Mouse (Mus musculus): ENCODE data around the gene Pacsin1. TPM values are rescaled to one million over a fixed set of nuclear protein-coding genes. Genes with fewer than 3 reads are reported as not detected.

Gene Pacsin1
- polyA plus RNA-seq, 1 experiment = 24.0 TPM

- TF ChIP-seq POLR2A (IDR thresholded peaks at IDR 0.05; ENCODE audit: control insufficient read depth, extremely low read depth, insufficient read depth, low read length, poor library complexity) (no peak), CTCF (IDR thresholded peaks at IDR 0.05; ENCODE audit: borderline replicate concordance, control insufficient read depth, extremely low read depth, insufficient read depth, low read length, poor library complexity) (no peak)
- DNase-seq = no peak
Measured at GRCm38 (mm10) chr17:27703961-27704621, 48.8 kb downstream of the Pacsin1 start.

GRCm38 (mm10) chr17:27705661-27706060 lies 50.4 kb downstream of the Pacsin1 start:
- H3K27ac ChIP-seq (ENCODE audit: control insufficient read depth, insufficient read depth, low read length) = no peak overlapping the region
- H3K36me3 ChIP-seq (ENCODE audit: control insufficient read depth, insufficient read depth, low read length) = no peaks in the 10 kb centered on the region
- H3K4me1 ChIP-seq (replicated peaks; ENCODE audit: control insufficient read depth, insufficient read depth, low read length) = peaks cover 6% of the 10 kb centered on the region
- 90% methylated on average over 10 of the region's 10 CpGs for WGBS
- H3K4me3 ChIP-seq (ENCODE audit: control insufficient read depth, insufficient read depth, low read length) = no peak overlapping the region
- no peak for TF ChIP-seq POLR2A (IDR thresholded peaks at IDR 0.05; ENCODE audit: control insufficient read depth, extremely low read depth, insufficient read depth, low read length, poor library complexity)
- TF ChIP-seq CTCF (IDR thresholded peaks at IDR 0.05; ENCODE audit: borderline replicate concordance, control insufficient read depth, extremely low read depth, insufficient read depth, low read length, poor library complexity) = no peak
- no peaks in the 10 kb centered on the region for H3K27me3 ChIP-seq (ENCODE audit: control insufficient read depth, insufficient read depth, low read length)
- DNase-seq = no peak

More at GRCm38 (mm10) chr17:27703961-27704621, 48.8 kb downstream of the Pacsin1 start:
- Histone ChIP-seq H3K27me3 (ENCODE audit: control insufficient read depth, insufficient read depth, low read length) (no peaks in the 10 kb centered on the region), H3K36me3 (ENCODE audit: control insufficient read depth, insufficient read depth, low read length) (no peaks in the 10 kb centered on the region), H3K4me1 (replicated peaks; ENCODE audit: control insufficient read depth, insufficient read depth, low read length) (peaks cover 6% of the 10 kb centered on the region), H3K27ac (ENCODE audit: control insufficient read depth, insufficient read depth, low read length) (no peak overlapping the region), H3K4me3 (ENCODE audit: control insufficient read depth, insufficient read depth, low read length) (no peak overlapping the region)
- WGBS = 67% methylated on average over 5 of the region's 5 CpGs

DNA sequence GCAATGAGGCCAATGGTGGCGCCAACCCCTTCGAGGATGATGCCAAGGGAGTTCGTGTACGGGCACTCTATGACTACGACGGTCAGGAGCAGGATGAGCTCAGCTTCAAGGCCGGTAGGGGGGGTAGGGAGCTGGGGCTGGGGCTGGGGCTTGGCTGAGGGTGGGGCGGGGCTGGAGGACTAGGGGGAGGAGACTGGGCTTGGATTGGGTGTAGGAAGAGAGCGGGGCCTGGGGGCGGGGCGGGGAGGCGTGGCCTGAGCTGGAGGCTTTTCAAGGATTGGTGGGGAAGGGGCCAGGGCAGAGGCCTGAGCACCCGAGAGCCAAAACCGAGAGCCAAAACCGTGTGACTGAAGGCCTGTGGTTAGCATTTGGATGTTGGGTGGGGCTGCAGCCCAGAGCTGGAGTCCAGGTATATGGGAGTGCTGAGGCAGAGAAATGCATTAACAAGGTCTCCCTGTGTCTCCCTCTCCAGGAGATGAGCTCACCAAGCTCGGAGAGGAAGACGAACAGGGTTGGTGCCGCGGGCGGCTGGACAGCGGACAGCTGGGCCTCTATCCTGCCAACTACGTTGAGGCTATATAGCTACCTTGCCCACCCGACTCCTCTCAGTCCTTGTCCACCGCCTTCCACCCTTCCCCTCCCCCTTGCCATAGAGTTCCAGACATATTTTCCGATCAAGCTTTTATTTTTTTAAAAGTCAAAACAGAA lies 52.8 kb downstream of the Pacsin1 start:
- no peak overlapping the region for H3K4me3 ChIP-seq (ENCODE audit: control insufficient read depth, insufficient read depth, low read length)
- TF ChIP-seq POLR2A (IDR thresholded peaks at IDR 0.05; ENCODE audit: control insufficient read depth, extremely low read depth, insufficient read depth, low read length, poor library complexity) (no peak), CTCF (IDR thresholded peaks at IDR 0.05; ENCODE audit: borderline replicate concordance, control insufficient read depth, extremely low read depth, insufficient read depth, low read length, poor library complexity) (no peak)
- peak; percentile 43 for DNase-seq
- H3K27ac ChIP-seq (ENCODE audit: control insufficient read depth, insufficient read depth, low read length) = no peak overlapping the region
- no peaks in the 10 kb centered on the region for H3K27me3 ChIP-seq (ENCODE audit: control insufficient read depth, insufficient read depth, low read length)
- H3K36me3 ChIP-seq (ENCODE audit: control insufficient read depth, insufficient read depth, low read length) = no peaks in the 10 kb centered on the region
- 14% methylated on average over 25 of the region's 25 CpGs for WGBS
- peaks cover 3% of the 10 kb centered on the region for H3K4me1 ChIP-seq (replicated peaks; ENCODE audit: control insufficient read depth, insufficient read depth, low read length)

- Histone ChIP-seq H3K36me3 (ENCODE audit: control insufficient read depth, insufficient read depth, low read length) (no peaks in the 10 kb centered on the region), H3K4me1 (replicated peaks; ENCODE audit: control insufficient read depth, insufficient read depth, low read length) (peaks cover 3% of the 10 kb centered on the region), H3K4me3 (ENCODE audit: control insufficient read depth, insufficient read depth, low read length) (no peak overlapping the region), H3K27ac (ENCODE audit: control insufficient read depth, insufficient read depth, low read length) (no peak overlapping the region), H3K27me3 (ENCODE audit: control insufficient read depth, insufficient read depth, low read length) (no peaks in the 10 kb centered on the region)
- WGBS = 74% methylated on average over 5 of the region's 5 CpGs
- TF ChIP-seq POLR2A (IDR thresholded peaks at IDR 0.05; ENCODE audit: control insufficient read depth, extremely low read depth, insufficient read depth, low read length, poor library complexity) (no peak), CTCF (IDR thresholded peaks at IDR 0.05; ENCODE audit: borderline replicate concordance, control insufficient read depth, extremely low read depth, insufficient read depth, low read length, poor library complexity) (no peak)
- no peak for DNase-seq
Measured at GRCm38 (mm10) chr17:27709650-27710049, 54.3 kb downstream of the Pacsin1 start.

GRCm38 (mm10) chr17:27712832-27713231 lies 57.5 kb downstream of the Pacsin1 start:
- TF ChIP-seq CTCF (IDR thresholded peaks at IDR 0.05; ENCODE audit: borderline replicate concordance, control insufficient read depth, extremely low read depth, insufficient read depth, low read length, poor library complexity) = no peak
- TF ChIP-seq POLR2A (IDR thresholded peaks at IDR 0.05; ENCODE audit: control insufficient read depth, extremely low read depth, insufficient read depth, low read length, poor library complexity) = no peak
- no peak for DNase-seq
- 96% methylated on average over 1 of the region's 1 CpGs for WGBS
- Histone ChIP-seq H3K27me3 (ENCODE audit: control insufficient read depth, insufficient read depth, low read length) (no peaks in the 10 kb centered on the region), H3K36me3 (ENCODE audit: control insufficient read depth, insufficient read depth, low read length) (no peaks in the 10 kb centered on the region), H3K4me3 (ENCODE audit: control insufficient read depth, insufficient read depth, low read length) (no peak overlapping the region), H3K4me1 (replicated peaks; ENCODE audit: control insufficient read depth, insufficient read depth, low read length) (peaks cover under 1% of the 10 kb centered on the region), H3K27ac (ENCODE audit: control insufficient read depth, insufficient read depth, low read length) (no peak overlapping the region)

DNA sequence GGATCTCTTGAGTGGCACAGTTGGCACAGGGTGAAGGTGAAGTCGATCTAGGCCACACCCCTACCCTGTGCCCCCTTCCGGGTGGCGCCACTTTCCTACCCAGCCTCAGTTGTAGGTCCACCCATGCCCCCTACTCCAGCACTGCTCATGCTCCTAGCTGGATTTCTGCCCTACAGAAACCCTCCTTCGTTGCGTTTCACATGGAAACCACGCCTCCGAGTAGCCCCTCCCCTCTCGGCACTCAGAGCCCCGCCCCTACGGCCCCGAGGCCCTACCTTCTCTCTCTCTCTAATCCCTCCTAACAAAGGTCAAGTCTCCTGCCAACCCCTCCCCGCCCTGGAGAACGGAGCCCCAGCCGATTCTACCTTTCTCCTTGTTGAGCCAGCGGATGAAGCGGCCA lies 61.5 kb downstream of the Pacsin1 start:
- TF ChIP-seq POLR2A (IDR thresholded peaks at IDR 0.05; ENCODE audit: control insufficient read depth, extremely low read depth, insufficient read depth, low read length, poor library complexity) (no peak), CTCF (IDR thresholded peaks at IDR 0.05; ENCODE audit: borderline replicate concordance, control insufficient read depth, extremely low read depth, insufficient read depth, low read length, poor library complexity) (no peak)
- Histone ChIP-seq H3K4me1 (replicated peaks; ENCODE audit: control insufficient read depth, insufficient read depth, low read length) (no peaks in the 10 kb centered on the region; the same call in 1 of the 2 replicates), H3K27me3 (ENCODE audit: control insufficient read depth, insufficient read depth, low read length) (no peaks in the 10 kb centered on the region), H3K27ac (ENCODE audit: control insufficient read depth, insufficient read depth, low read length) (no peak overlapping the region), H3K36me3 (ENCODE audit: control insufficient read depth, insufficient read depth, low read length) (no peaks in the 10 kb centered on the region), H3K4me3 (ENCODE audit: control insufficient read depth, insufficient read depth, low read length) (peak overlapping the region; percentile 20; the same call in 1 of the 2 replicates)
- 17% methylated on average over 16 of the region's 16 CpGs for WGBS
- no peak for DNase-seq

Data from thymus, adult 2 months (tissue).